Mouse (Mus musculus): ENCODE results near the gene Sirt4. TPM values are rescaled to one million over a fixed set of nuclear protein-coding genes. Genes with fewer than 3 reads are reported as not detected.
"Not testable (repeated sequence)": the region's sequence is repeated elsewhere in the genome, so short reads cannot be mapped to it uniquely, and the experiment has no call there.

Gene Sirt4
- total RNA-seq, 2 experiments from 2014 or later, result 19.7 to 51.7 TPM

DNA sequence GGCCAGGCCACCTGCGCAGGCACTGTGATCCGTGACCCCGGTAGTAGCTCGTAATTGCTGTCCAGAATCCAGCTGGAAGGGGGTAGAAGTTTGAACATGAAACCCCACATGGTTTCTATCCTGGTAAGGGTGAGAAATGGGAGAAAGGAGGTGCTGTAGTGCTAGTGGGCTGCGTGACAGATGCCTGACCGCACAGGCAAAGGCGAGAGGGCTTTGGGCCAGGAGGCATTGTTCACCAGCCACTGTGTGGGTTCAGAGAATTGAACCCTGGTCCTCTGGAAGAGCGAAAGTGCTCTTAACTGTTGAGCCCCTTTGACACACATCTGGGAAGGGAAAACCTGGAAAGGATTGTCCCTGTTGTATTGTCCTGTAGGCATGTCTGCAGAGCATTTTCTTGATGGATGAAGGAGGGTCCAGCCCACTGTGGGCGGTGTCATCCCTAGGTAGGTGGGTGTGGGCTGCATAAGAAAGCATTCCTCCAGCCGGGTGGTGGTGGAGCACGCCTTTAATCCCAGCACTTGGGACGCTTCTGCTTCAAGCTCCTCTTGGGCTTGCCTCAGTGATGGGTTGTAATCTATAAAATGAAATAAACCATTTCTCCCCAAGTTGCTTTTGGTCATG is 8.3 kb downstream of the Sirt4 start:
- intact Hi-C loops (cut with DNase I), result no loop called here
- DNase-seq (ENCODE audit: low spot score in 2 of 2), result no peak

- peak; percentile 34 to 35 for DNase-seq (ENCODE audit: low spot score in 2 of 2)
- intact Hi-C loops (cut with DNase I), result no loop called here
Observed at GRCm38 (mm10) chr5:115475337-115476106, 9.0 kb downstream of the Sirt4 start.

DNA sequence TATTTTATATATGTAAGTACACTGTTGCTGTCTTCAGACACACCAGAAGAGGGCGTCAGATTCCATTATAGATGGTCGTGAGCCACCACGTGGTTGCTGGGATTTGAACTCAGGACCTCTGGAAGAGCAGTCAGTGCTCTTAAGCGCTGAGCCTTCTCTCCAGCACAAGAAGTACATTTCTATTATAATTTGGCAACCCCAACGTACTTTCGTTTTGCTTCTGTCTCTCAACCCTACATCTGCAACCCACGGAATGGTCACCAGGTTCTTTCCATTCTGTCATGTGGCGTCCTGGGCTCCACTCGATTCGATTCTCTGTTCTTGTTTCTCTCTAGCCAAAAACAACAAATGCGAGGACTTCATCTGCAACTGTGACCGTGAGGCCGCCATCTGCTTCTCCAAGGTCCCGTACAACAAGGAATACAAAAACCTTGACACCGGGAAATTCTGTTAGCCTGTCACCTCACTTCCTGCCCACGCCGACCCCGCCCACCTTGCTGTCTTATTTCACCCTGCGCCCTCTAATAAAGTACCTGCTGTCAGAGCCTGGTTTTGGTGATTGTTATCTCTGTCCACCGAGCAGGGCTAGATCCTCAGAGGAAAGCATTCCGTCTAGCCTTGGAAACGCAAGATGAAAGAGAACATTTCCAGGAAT is 10.2 kb downstream of the Sirt4 start:
- DNase-seq (ENCODE audit: low spot score in 2 of 2), result no peak
- intact Hi-C loops (cut with DNase I), result no loop called here

DNA sequence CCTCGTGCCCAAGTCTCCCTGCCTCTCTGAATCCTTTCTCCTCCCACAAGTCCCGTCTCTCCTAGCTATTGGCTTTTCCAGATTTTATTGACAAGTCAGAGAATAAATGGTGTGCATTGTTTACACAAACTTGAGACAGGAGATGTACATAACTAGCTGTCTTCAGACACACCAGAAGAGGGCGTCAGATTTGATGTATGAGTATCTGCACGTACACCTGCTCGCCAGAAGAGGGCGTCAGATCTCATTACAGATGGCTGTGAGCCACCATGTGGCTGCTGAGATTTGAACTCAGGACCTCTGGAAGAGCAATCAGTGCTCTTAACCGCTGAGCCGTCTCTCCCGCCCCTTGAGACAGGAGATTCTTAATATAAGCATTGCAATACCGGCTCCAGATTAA is 11.3 kb downstream of the Sirt4 start:
- DNase-seq (ENCODE audit: low spot score in 2 of 2), result no peak
- intact Hi-C loops (cut with DNase I), result no loop called here

GRCm38 (mm10) chr5:115470766-115471531 is 13.6 kb downstream of the Sirt4 start:
- intact Hi-C loops (cut with DNase I), result no loop called here
- peak; percentile 21 to 40 for DNase-seq (ENCODE audit: low spot score in 2 of 2)

- no peak for DNase-seq (ENCODE audit: low spot score in 2 of 2)
- intact Hi-C loops (cut with DNase I), result no loop called here
Observed at GRCm38 (mm10) chr5:115469791-115470190, 14.7 kb downstream of the Sirt4 start.

GRCm38 (mm10) chr5:115465642-115466420 is 18.7 kb downstream of the Sirt4 start, which contains the start of gene Pla2g1b:
Pla2g1b (plus strand) TSS chr5:115466262.
- intact Hi-C loops (cut with DNase I), result no loop called here
- DNase-seq (ENCODE audit: low spot score in 2 of 2), result no peak

DNA sequence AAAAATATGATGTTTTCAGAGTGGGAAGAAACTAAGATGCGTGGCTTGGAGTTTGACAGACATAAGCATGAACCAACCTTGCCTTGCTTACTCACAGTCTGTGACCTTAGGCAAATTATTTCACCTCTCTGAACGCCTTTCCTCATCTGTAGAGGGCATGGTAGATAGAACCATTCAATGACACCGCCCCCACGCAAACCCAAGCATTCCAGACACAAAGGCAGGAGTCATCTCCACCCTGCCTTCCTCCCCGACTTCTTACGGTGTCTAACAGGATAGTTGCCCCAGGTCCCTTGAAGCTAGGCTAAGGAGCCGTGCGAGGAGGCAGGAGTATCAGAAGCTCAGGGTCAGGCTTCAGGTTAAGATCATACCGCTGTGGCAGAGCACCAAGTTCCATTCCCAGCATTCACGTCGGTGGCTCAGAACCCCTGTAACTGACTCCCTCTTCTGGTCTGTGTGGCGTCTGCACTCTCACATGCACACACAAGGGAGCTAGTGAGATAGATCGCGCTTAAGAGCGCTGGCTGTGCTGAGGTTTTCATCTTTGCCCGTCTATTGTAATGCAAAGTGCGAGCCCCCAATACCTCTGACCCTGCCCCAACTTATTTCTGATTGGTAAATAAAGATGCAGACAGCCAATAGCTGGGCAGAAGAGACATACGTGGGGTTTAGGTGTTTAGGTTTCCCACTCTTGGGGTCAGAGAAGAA is 20.0 kb downstream of the Sirt4 start:
- no peak for DNase-seq (ENCODE audit: low spot score in 2 of 2)
- intact Hi-C loops (cut with DNase I), result no loop called here

GRCm38 (mm10) chr5:115458918-115459317 is 25.6 kb downstream of the Sirt4 start:
- intact Hi-C loops (cut with DNase I), result no loop called here
- DNase-seq (ENCODE audit: low spot score in 2 of 2), result no peak

GRCm38 (mm10) chr5:115455838-115456237 is 28.7 kb downstream of the Sirt4 start:
- intact Hi-C loops (cut with DNase I), result no loop called here
- DNase-seq (ENCODE audit: low spot score in 2 of 2), result no peak

DNA sequence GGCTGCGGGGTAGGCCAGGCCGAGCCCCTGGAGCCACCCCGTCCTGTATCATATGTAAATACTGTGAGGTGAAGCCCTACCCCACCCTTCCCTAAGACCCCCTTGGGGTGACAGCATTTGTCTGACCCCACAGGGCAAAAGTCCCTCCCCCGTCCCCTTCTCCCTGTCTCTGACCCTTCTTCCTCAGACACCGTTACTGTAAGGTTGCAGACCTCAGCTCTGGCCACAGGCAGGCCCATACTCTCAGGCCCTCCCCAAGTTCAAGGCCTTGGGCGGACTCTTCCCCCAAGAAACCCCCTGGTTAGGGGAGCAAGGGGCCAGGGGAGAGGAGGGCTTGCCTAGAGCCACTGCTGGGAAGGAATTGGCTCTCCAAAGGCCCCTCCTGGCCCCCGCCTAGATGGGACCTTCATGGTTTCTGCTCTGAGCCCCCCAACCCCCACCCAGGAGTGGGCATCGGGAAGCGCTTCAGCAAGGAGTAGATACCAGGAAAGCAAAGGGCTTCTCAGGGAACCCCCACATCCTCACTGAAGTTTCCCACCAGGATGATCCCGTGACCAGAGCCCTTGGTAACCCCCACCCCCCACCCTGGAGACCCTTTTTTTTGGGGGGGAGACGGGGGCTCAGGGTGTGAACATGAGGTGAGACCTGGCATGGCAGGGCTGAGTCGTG is 30.0 kb downstream of the Sirt4 start:
- intact Hi-C loops (cut with DNase I), result no loop called here

GRCm38 (mm10) chr5:115450410-115451317 is 33.9 kb downstream of the Sirt4 start:
- no peak for DNase-seq (ENCODE audit: low spot score in 2 of 2)
- intact Hi-C loops (cut with DNase I), result no loop called here

More for the DNA sequence above, 30.0 kb downstream of the Sirt4 start:
- DNase-seq (ENCODE audit: low spot score in 2 of 2), result no peak

DNA sequence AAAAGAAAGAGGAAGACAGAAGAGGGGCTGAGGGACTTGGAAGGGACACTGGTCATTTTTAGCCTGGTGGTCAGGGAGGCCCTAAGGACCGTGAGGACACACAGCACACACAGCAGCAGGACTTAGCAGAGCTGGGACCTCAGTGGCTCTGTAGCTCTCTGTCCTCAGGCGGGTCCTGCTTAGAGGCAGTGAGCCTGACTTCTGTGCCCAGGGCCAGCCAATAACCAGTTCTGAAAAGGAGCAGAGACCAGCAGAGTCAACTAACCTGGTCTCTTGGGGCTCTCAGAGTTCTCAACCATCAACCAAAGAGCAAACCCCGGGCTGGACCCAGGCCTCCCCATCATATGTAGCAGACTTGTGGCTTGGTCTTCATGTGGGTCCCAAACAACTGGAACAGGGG is 35.3 kb downstream of the Sirt4 start:
- no peak for DNase-seq (ENCODE audit: low spot score in 2 of 2)
- intact Hi-C loops (cut with DNase I), result no loop called here

GRCm38 (mm10) chr5:115447108-115447507 is 37.4 kb downstream of the Sirt4 start:
- intact Hi-C loops (cut with DNase I), result no loop called here
- DNase-seq (ENCODE audit: low spot score in 2 of 2), result no peak

DNA sequence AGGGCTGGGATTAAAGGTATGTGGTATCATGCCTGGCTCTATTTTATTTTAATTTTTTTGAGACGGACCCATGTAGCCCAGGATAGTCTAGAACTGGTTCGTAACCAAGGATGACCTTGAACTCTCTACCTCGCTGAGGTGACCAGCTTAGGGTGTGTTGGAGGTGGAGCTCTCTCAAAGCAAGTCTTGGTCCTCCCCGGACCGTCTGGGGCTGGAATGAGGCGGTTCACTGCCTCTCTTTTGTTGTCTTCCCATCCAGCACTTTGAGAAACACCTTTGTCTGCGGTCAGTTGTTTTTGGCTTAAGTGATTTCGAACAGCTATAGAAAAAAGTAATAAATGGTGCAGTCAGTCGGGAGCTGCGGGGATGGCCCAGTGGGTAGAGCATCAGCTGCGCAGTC is 40.4 kb downstream of the Sirt4 start:
- intact Hi-C loops (cut with DNase I), result no loop called here
- DNase-seq (ENCODE audit: low spot score in 2 of 2), result no peak

GRCm38 (mm10) chr5:115442663-115443062 is 41.9 kb downstream of the Sirt4 start:
- DNase-seq (ENCODE audit: low spot score in 2 of 2); intact Hi-C loops (cut with DNase I): not testable (repeated sequence)

DNA sequence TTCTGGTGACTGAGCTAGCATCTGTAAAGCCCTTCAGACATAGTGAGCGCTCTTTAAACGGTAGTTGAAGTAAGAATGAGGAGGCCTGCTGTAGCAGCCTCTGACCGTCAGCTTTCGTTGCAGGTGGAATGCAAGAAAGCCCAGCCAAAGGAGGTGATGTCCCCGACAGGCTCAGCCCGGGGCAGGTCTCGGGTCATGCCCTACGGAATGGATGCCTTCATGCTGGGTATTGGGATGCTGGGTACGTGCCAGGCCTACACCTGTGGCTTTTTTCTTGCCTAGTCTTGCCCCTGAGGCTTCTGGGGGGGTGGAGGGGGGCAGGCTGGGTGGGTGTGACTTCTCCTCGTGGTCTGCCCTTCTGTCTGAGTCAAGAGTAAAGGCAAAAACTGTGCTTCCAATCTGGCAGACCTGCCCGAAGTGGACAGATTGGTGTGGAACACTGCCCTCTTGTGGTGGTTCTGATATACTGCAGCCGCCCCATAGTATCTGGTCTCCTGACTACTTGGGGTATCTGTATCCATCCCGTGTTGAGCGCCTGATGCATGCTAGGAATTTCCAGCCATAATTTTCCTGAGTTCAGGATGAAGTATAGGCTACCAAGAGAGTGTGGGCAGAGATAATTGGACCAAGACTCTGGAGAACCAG is 43.2 kb downstream of the Sirt4 start:
- intact Hi-C loops (cut with DNase I), result loop anchor here (1.0 kb wide), 1 partner anchor 82 kb away; no protein-coding TSS in a partner anchor

More for the DNA sequence above, 43.2 kb downstream of the Sirt4 start:
- DNase-seq (ENCODE audit: low spot score in 2 of 2), result peak; percentile 69 to 74
